Mouse (Mus musculus): ENCODE results near the gene Opalin.

- TF ChIP-seq CTCF (IDR thresholded peaks at IDR 0.05; ENCODE audit: low read depth, low read length) (no peak), GATA2 (IDR thresholded peaks at IDR 0.05; ENCODE audit: borderline replicate concordance, low read depth, low read length) (no peak), POLR2AphosphoS5 (IDR thresholded peaks at IDR 0.05; ENCODE audit: insufficient replicate concordance, low read depth, low read length) (no peak), TAL1 (conservative IDR thresholded peaks at IDR 0.05; ENCODE audit: low read depth, low read length) (no peak)
Measured at GRCm38 (mm10) chr19:41109496-41109895, 32.6 kb upstream of the Opalin start.

Measured in G1E (cell line).